Mouse (Mus musculus) urinary bladder, postnatal 4 days (tissue): ENCODE measurements at regions not wholly inside any gene's neighbourhood (a gene's known extent, or its start where the extent isn't known, plus 50 kb on each side); places are given as distances from the start of the nearest gene placed in this dataset.
"Not testable (repeated sequence)": the region's sequence is repeated elsewhere in the genome, so short reads cannot be mapped to it uniquely, and the experiment has no call there.

Experiments used
- DNase-seq, 2 experiments: peaks; one replicate each; pipeline ENCODE4 v3.0.0; 2021 to 2022; ENCODE audit warnings: low spot score in 2 of 2

DNA sequence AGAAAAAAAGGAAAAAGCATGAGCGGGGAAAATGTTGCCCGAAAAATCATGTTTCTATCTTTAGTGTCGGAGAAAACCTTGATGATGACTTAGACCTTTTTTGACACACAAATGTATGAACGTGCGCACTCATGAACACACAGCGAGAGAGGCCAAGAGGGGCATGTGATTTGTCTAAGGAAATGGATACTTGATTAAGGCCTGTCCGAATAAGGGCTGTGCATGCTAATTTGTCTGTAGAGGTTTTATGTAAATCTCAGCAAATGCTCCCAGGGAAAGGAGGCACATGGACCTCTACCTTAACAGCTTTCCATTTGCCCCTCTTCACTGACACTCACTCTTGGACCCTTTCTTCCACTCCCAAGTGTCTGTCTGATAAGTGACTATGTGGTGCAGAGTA, 182.5 kb upstream of the Rgma start:
- peak in 1 of 2 experiments; percentile 26 for DNase-seq

GRCm38 (mm10) chr7:73195306-73195705, 180.0 kb upstream of the Rgma start:
- DNase-seq = peak; percentile 6 to 9

GRCm38 (mm10) chr7:73196851-73197531, 178.3 kb upstream of the Rgma start:
- peak; percentile 23 to 61 for DNase-seq

GRCm38 (mm10) chr7:73198069-73198468, 177.2 kb upstream of the Rgma start:
- peak in 1 of 2 experiments; percentile 44 for DNase-seq

GRCm38 (mm10) chr7:73199967-73200366, 175.3 kb upstream of the Rgma start:
- peak in 1 of 2 experiments; percentile 39 for DNase-seq

- no peak for DNase-seq
Measured at GRCm38 (mm10) chr7:73201330-73201729, 174.0 kb upstream of the Rgma start.

- peak in 1 of 2 experiments; percentile 20 for DNase-seq
Measured at GRCm38 (mm10) chr7:73206922-73207811, 168.1 kb upstream of the Rgma start.

DNA sequence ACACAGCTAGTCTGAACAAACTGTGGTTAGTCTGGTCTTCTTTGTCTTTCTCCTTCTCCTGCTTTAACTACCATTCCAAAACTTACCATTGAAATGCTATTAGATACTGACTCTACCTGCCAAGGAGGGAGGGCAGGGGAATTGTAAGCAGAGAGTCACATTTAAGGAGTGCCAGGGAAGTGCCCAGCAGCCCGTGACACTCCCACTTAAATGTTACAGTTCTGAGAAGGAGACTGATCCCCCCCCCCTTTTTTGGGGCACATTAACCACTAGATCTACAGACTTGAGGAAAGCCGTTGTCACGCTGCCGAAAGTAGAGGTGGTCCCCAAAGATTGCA, 166.9 kb upstream of the Rgma start:
- no peak for DNase-seq

DNA sequence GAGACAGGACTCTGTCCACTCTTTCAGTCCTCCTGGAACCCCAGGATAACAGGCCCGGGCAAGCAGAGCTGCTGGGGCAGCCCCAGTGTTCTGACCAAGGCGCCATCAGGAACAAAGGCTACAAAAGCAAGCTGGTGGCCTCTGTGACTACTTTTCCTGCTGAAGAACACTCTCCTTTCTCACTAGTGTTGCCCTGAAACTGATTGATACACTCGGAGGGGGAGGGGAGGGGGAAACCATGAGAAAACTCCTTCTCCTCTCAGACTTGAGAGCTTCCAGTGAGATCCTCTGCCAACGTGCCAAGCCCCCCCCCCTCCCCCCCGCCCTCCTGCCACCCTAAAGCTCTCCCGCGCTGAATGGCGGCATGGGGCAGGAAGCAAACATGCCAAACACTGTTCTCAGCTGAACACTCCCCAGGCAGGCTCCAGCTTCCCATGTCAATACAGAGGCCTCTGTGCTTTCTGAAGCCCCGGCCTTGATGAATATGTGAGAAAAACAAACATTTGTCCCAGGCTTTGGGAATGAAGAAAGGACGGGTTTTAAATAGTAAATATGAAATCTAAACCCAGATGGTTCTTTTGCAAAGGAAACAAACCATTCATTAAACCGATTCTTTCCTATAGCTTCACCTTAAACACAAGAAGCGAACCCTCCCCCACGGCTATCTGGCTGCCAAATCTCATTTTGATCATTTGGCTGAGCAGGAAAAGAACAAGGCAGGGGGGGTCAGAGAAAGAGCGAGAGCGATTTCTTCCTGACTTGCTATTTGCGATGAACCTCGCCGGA, 166.3 kb upstream of the Rgma start:
- DNase-seq = peak in 1 of 2 experiments; percentile 50

- peak in 1 of 2 experiments; percentile 47 for DNase-seq
Measured at GRCm38 (mm10) chr7:73210078-73210477, 165.2 kb upstream of the Rgma start.

DNA sequence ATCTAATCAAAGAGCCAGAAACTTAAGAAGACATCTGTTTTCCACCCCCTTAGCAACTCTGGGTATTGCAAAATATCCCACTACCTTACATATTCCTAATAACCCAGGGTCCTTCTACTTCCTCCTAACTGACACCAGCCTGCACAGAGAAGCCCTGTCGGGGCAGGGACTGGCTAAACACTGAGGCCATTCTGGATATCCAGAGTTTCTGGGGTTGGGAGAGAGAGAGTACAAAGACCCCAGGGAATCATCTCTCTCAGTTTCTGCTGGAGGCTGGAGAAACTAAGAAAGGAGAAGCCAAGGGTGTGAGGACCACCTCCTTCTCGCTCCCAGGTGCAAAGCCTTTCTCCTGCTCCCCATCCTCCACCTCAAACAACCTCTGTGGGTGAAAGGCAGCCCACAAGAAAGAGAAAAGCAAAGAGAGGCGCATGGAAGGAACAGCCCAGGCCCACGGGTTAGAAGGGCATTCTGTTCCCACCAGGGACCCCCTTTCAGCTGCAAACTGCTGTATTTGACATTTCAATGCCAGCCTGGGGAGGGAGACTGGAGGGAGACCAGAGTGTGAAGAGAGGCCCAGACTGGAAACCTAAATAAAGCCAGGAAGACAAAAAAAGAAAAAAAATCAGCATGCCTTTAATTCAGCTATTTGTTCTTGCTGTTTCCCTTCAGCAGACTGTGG, 152.9 kb upstream of the Rgma start:
- DNase-seq = peak in 1 of 2 experiments; percentile 44

GRCm38 (mm10) chr7:73222929-73223512, 152.3 kb upstream of the Rgma start:
- DNase-seq = peak in 1 of 2 experiments; percentile 23

- peak in 1 of 2 experiments; percentile 2 for DNase-seq
Measured at GRCm38 (mm10) chr7:73233539-73234158, 141.7 kb upstream of the Rgma start.

- DNase-seq = no peak
Measured at GRCm38 (mm10) chr7:73238486-73238885, 136.8 kb upstream of the Rgma start.

DNA sequence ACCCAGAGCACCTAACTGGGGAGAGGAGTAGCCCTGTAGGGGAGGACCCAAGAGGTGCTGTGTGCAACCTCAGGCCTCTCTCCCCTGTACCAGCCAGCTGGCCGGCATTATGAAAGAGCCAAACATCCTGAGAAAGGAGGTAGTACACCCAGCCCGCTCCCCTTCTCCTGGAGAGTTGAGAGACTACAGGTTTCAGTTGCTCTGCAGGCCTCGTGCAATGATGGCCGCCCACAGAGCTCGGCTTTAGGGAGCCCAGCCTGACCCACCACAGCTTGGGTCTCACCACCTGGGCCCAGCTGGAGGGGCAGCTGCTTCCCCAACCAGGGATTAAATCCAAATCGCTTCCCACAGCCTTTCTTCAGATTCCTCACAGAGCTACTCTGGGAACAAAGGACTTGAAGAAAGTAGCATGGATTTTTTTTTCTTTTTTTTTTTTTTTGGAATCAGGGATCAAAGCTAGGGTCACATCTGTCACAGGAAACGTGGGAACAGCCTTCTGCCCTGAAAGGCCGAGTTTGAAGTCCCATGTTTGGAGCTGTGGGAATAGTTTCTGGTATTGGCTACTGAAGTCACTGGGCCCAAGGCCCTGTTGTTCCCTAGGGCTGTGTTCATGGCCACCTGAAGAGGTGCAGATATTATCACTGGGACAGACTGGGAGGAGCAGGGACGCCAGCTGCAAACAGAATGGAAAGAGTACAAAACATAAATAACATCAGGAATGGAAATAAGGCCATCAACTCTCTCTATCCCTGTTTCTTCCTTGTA, 131.5 kb upstream of the Rgma start:
- DNase-seq = peak in 1 of 2 experiments; percentile 48

DNA sequence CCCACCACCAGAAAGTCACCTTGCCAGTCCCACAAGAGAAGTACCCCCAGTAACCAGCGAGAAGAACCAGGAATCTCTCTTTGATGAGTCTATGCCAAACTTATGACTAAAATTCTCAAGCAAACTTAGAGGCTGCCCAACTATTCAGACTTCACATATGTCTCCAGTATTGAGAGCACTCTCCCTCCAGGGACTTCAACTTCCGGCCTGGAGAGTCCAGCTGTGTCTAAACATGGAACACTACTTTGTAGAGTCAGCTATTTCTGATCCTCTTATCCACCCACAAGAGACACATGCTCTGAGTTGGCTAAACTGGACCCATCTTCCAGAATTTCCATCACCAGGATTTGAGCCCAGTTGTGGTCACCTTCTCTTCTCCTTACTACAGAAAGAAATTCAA, 129.9 kb upstream of the Rgma start:
- no peak for DNase-seq

DNA sequence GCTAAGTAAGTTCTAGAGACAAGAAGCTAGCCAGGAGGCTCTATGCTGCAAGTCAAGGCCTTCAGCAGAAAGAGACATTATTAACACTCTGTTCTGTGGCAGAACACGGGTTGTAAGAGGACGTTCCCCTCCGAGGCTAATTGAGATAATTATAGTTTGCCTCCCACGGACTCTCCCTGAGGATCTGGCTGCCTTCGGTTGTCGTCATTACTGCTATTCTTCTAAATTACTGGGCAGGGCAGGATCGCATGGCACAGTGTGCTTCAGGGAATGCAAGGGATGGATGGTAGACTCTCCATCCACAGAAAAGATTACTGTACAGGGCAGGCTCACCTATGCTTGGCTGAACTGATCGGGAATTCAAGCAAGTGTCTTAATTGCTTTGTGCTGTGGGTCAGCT, 124.7 kb upstream of the Rgma start:
- no peak for DNase-seq

- no peak for DNase-seq
Measured at GRCm38 (mm10) chr7:73251187-73251740, 124.0 kb upstream of the Rgma start.

- DNase-seq = not testable (repeated sequence)
Measured at GRCm38 (mm10) chr7:73254972-73255371, 120.3 kb upstream of the Rgma start.

GRCm38 (mm10) chr7:73260140-73260539, 115.2 kb upstream of the Rgma start:
- DNase-seq = no peak
